Mouse (Mus musculus): ENCODE results near the gene Klrd1.
"Not testable (repeated sequence)": the region's sequence is repeated elsewhere in the genome, so short reads cannot be mapped to it uniquely, and the experiment has no call there.

Klrd1 gene

DNA sequence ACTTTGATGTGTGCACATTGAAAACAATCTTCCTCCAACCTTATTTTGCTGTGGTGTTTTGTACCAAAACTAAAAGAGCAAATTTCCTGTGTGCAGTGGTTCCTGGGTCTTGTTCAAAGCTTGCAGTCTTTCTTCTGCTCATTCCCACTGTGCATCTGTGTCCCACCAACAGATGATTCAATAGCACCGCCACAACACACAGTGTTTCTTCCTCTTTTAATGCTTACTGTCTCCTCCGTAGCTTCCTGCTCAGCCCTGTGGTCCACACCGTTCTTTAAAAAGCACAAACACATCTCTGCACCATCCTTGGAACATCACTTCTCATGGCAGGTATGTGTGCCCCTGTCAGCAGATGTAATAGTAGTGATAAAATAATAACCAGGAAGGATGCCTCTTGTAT lies at the start of gene Klrd1:
TSS of gene Klrd1 (plus strand) at position 275 of the 400 bp plus-strand sequence.
- DNase-seq: no peak

DNA sequence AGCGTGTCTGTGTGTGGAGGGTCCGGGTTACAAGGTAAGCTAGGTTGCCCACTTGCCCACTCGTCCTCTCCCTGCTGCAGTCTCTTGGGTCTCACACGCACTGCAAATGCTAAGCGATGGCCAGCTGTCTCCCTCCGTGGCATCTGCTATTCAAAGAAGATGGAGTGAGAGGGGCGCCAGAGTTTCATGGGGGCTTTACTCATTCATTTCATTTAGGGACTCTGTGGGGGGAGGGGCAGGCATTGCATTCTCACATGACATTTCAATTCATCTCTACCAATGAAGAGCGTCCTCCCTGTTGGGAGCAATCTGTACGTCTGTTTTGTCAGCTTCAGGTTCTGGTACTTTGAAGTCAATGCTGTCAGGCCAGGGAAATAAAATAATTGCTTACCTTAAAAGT lies 49.7 kb upstream of the Klrd1 start:
- DNase-seq: no peak

DNA sequence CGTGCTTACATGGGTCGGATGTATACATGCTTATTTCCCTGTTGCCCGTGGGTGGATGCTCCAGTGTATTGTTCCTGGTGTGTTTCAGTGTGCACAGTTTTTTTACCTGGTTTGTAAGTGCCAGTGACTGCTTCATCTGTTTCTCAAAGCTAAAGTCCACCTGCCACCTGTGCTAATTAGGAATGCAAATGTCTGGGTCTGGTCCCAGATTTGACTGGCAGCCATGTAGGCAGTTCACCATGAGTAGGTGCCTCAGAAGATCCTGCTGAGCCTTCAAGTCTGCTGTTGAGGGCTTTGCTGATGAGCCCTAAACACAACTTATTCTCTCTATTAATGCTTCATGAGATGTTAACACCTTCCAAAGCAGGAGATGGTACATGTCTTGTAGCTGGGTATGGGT lies 49.0 kb upstream of the Klrd1 start:
- no peak for DNase-seq

DNA sequence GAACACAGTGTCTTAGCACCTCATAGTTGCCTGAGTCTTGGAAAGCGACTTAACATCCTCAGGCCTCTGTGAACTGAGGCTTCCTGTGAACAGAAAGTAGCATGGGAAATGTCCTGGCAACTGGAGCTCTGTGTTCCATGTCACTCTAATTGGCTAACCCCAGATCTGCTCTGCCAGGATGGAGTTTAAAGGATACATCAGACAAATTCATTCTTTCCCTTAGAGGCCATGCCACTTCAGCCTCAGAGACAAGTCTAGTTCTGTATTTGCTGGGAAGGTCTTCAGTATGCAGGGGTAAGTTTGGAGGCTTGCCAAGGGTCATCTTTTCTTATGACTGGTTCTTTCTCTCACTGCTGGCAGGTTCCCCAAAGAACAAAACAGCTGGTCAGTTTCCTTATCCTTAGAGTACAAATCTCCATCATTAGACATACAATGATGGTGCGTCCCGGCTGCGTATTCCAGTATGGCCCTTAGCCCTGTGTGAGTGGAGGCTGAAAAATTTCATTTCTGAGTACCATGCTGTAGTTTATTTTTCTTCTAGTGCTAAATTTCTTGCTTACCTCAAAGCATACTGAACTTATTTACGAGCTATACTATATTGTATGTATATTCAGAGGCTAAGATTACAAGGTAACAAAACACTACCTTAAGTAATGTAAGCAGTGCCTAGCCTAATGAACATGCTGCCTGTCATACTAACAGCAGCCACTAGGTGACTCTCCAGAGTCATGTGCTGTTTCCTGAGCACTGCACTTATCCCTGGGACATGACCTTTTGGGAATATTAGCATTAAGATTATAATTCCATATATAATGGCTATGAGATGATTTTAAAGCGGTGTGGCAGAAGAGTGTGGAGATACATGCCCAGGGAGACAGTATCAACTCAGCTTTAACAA lies 47.6 kb upstream of the Klrd1 start:
- DNase-seq: peak; percentile 74

DNA sequence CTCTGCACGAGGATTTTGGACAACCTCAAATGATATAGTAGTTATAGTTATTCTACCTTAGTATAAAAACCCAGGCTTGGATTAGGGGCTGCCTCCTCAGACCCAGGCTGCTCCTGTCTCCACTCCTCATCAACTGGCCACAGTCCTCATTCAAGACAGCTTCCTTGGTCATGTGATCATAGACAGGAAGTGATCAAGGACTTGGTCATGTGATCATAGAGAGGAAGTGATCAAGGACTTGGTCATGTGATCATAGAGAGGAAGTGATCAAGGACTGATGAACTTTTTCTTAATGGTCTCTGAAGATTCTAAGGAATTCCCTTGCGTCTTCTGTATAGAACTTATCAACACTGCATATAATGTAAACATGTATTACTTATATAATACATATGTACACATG lies 44.3 kb upstream of the Klrd1 start:
- no peak for DNase-seq

DNA sequence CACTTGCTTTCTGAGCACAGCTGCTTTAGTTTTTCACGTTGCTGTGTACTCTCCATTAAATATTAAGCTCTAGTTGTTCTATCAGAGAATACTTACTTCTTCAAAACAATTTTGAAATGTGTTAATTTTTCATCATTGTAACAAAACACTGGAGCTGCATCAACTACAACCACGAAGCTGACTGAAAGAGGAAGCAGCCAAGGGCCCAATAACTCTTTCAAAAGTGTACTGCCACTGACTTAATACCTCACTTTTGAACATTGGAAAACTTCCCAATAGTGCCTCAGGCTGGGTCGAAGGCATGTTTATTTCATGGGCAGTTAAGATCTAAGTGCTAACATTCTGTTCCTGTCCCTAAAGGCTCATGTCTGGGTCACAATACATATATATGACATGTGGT lies 43.6 kb upstream of the Klrd1 start:
- DNase-seq: no peak

DNA sequence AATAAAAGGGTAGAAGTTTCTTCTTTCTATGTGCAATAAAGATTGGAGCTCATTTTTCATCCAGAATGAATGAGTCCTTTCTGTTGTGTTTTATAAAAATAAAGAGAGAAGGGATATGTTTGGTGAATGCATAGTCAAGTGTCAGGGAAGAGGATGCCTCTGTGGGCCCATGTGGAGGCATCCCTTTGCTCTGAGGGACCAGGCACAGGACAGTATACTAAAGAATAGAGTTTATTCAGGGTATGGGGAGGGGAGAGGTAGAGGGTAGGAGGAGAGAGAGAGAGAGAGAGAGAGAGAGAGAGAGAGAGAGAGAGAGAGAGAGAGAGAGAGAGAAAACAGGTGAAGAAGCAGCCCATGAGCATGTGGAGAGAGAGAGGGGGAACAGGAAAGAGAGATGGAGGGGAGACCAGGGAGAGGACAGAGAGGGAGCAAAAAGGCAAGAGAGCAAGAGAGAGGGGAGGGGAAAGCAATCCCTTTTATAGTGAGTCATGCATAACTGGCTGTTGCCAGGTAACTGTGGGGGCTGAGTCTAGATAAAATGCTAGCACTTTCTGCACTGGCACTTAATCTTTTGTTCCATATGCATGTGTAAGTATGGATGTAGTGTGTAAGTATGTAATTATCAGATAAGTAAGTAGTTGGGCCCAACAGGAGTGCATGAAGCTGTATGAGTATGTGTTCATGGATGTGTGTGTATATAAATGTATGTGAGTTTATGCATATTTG lies 34.1 kb upstream of the Klrd1 start:
- DNase-seq: no peak

DNA sequence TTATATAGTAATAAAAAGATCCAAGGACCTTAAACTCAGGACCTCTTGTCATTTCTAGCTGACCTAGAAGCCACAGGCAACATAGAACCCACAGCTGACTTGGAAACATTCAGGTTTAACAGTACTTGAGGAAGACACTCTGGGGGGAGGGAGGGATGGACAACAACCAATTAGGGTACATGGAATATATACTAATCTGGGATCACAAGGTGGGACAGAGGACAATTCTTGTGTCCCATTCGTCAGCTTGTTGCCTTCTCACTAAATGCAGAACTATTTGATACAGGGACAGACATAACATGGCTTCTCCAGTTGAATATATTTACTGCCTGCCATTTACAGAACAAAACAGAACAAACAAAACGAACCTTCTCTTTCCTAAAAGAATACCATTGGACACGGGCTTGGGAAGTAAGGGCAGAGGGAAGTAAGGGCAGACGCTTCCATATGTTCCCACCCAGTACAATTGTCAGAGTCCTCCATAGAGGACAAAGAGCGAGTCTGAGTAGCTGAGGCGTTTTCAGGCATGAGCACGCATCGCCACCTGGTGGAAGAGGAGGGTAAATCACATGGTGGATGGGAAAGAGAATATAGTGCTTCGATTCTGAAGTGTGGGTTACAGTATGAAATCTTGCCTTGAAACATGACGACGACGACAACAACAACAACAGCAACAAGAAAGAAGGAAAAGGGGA lies 32.5 kb upstream of the Klrd1 start:
- peak; percentile 57 for DNase-seq

DNA sequence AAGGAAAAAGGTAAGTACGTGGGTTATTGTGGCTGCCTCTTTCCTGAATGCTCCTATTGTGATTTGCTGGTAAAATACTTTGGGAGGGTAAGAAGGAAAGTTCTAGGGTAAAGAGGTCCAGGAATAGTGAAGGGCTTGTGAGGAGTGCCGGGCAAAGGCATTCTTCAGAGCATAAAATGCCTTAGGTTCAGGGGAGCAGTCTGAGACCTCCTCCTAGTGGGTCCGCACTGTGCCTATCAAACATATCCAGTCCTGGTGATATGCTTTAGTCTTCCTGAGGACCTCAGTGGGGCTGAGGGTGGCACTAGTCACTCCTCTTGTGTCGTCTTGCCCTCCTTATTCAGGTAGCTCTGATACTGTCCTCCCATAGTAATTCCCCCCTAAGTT lies 31.9 kb upstream of the Klrd1 start:
- no peak for DNase-seq

DNA sequence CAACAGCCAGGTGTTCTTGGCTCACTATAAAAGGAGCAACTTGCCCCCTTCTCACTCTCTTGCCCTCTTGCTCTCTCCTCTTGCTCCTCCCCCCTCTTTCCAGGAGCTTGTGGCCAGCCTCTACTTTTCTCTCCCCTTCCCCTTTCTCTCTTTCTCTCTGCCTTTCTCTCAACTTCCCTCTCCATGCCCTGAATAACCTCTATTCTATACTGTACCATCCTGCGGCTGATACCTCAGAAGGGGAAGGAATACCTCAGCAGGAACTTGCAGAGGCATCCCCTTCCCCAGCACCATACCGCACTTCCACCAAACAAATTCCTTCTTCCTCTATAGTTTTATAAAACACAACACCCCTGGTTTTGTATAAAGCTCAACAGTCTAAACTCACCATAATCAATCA lies 26.3 kb upstream of the Klrd1 start:
- no peak for DNase-seq

DNA sequence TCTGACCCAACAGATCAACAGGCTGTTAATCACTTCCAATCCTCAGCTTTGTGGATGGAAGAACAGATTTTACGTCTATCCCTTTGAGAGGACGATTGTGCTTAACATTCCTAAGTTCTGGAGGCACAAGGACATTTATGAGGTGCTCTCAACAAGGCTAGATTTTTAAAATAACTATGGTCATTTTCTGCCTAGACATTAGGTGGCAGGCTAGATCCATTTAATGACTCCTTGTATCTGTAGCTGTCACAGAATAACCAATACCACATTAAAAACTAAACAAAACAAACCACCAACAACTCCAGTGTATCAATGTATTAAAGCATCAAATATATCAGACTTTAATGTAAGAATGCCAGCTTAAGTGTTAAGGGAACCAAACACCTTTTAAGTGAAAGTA lies 16.3 kb upstream of the Klrd1 start:
- DNase-seq: no peak

DNA sequence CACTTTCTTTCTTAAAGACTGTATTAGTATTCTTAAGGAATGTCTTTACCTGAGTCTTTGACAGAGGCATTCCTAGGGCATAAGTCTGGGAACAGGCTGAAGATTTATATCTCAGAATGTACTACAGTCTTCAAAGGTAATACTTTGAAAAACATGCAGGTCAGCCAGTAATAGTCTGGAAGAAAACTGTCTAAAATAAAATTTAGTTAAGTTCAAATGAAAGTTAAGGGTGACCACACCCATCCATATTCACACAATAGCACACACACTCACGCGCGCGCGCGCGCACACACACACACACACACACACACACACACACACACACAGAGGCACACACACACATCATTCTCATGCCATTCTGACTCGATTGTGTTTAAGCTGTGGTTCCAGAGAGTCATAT lies 14.0 kb upstream of the Klrd1 start, which contains the start of gene Klre1:
TSS of gene Klre1 (plus strand) at position 301 of the 400 bp plus-strand sequence.
- DNase-seq: no peak

DNA sequence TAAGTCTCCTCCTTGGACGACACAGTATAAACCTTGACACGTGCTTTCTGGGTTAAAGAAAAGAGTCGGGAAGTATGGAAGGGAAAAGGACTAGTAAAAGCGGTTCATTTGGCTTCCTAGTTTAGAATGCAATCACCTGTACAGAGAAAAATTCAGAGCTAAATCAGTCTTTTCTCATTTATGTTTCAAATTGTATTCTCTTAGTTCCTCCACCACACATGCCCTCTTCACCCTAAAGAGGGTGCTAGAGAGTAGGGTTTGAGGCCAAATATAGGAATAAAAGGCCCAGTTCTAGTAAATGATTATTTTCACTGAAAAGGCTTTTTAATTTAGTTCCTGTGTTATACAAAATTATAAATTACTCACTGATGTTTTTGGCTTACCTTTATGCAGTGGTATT lies 10.3 kb upstream of the Klrd1 start:
- no peak for DNase-seq

DNA sequence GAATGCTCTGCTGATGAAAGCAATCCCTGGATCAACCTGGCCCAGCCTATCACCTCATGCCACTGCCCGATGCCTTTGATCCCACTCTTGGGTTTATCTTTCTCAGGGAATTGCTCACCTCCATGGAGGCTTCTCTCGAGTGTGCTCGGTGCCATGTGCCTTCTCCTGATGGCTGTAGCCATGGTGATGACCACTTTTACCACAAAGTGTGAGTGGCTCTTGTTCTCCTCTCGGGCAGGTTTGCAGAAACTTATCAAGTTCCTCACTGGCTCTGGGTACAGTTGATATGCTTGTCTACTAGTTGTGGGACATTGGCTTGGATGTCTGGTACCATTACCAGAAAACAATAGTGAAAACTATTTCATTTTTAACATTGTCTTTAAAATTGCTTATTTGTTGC lies 9.7 kb upstream of the Klrd1 start:
- DNase-seq: no peak

DNA sequence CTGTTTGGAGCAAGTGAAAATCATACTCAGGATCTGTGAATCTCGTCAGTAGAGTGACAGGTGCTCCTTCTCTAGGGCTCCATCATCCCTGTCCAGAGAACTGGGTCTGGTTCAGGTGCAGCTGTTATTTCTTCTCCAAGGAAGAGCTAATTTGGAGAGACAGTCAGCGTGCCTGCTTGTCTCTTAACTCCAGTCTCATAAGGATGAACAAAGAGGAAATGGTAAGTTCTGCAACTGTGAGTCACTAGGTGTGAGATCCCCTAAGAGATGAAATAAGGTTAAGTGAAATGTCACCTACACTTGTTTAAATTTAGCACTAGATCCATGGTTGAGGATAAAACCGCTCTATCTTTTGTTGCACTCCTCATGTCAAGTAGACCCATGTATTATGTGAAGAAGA lies 8.6 kb upstream of the Klrd1 start:
- DNase-seq: no peak

DNA sequence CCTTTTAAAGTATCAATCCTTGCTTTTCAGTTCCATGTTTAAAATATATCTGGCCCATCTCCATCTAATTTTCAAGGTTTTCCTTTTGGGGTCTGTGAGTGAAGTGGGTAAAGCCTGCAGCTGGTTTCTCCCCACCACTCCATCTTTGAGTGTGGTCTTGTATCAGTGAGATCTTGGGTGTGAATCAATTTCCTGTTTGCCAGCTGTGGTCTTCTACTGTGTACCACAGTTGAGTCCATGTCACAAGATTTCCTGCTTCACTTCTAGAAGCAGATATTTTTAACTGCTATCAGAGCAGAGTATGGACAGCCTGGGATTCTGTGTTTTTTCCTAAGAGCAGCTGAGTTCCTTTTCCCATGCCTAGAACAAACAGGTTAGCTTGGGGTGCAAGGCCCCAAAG lies 16.8 kb downstream of the Klrd1 start:
- no peak for DNase-seq

DNA sequence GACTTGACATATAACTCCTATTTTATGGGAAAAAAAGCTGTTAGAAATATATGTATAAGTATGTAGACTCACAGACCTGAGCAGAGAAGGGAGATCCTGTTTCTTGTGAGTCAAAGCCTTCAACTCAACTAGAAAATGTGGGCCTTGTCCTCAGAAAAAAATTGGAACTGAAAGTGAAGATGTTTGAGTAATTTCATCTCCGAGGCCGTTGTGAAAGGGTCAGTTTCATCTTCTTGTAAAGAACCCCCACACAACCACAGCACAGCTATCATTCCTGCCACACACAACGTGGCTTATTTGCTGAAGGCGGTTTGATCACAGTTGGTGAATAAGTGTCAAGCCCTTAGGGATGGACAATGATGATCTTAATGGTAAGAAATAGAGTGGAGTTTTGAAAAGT lies 32.2 kb downstream of the Klrd1 start, which contains the start of gene Klrk1:
TSS of gene Klrk1 (minus strand) at position 130 of the 400 bp plus-strand sequence.
- DNase-seq: no peak

DNA sequence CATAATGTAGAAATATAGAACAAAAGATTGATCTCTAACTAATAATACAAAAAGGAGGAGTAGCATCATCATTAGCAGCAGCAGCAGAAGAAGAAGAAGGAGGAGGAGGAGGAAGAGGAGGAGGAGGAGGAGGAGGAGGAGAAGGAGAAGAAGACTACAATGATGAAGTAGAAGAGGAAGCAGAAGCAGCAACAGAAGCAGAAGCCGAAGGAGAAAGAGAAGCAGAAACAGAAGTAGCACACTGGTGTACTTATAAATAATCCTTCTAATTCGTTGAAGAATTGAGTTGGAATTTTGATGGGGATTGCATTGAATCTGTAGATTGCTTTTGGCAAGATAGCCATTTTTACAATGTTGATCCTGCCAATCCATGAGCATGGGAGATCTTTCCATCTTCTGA lies 39.5 kb downstream of the Klrd1 start:
- not testable (repeated sequence) for DNase-seq

DNA sequence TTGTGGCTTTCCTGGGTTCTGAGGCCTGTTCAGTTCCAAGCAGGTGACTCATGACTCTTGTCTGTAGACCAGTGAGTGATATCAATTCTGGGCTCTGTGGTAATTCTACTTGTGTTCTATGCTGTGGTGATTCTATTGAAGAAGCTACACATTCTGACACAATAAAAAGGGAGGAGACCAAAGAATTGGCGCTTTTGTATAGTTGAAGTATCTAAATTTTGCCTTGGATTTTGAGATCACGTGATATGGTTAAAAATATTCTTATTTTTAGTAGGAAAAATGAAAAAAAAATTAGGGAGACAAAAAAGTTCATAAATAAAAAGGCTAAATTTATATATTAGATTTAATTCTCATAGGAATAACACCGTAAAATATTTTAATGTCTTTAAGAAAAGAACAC lies 51.7 kb downstream of the Klrd1 start, which contains the start of gene Klrc3:
TSS of gene Klrc3 (minus strand) at position 101 of the 400 bp plus-strand sequence.
- not testable (repeated sequence) for DNase-seq

DNA sequence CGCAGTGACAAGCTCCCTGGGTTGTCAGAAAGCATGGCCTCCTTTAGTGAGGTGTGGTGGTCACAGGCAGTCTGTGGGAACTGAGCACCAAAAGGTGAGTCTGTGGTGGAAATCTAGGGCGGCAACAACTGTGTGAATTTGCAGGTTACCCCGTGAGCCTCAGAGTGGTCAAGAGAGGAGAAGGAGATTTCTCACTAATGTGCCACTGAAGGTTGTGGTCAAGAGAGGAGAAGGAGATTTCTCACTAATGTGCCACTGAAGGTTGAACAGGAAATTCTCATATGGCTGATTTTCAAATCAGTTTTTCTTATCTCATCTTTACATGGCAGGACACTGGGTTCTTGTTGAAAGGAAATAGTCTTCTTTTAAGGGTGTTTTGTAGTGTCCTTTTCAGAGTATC lies 52.5 kb downstream of the Klrd1 start:
- DNase-seq: not testable (repeated sequence)
